Mouse (Mus musculus): ENCODE results near the gene Cpvl. TPM values are rescaled to one million over a fixed set of nuclear protein-coding genes. Genes with fewer than 3 reads are reported as not detected.

Gene Cpvl
- polyA plus RNA-seq, 1 experiment, result 0.19 TPM

GRCm38 (mm10) chr6:53939752-53940151 lies 38.7 kb downstream of the Cpvl start:
- no peaks in the 10 kb centered on the region for H3K27me3 ChIP-seq (replicated peaks; ENCODE audit: control insufficient read depth, insufficient read depth, low read length)
- H3K4me1 ChIP-seq (ENCODE audit: control insufficient read depth, insufficient read depth, low read length), result no peaks in the 10 kb centered on the region
- no peak for TF ChIP-seq CTCF (conservative IDR thresholded peaks at IDR 0.05; ENCODE audit: insufficient read depth, insufficient read length, low read depth, low read length)
- TF ChIP-seq POLR2A (IDR thresholded peaks at IDR 0.05; ENCODE audit: low read depth, low read length), result no peak
- WGBS, result 56% methylated on average over 8 of the region's 8 CpGs
- H3K27ac ChIP-seq (ENCODE audit: insufficient read depth, low read depth, low read length), result no peak overlapping the region
- no peaks in the 10 kb centered on the region for H3K36me3 ChIP-seq (ENCODE audit: control insufficient read depth, insufficient read depth, low read length)
- no peak for DNase-seq
- no peak overlapping the region for H3K4me3 ChIP-seq (ENCODE audit: insufficient read depth, low read depth, low read length)

GRCm38 (mm10) chr6:53938942-53939341 lies 39.5 kb downstream of the Cpvl start:
- TF ChIP-seq POLR2A (IDR thresholded peaks at IDR 0.05; ENCODE audit: low read depth, low read length) (no peak), CTCF (conservative IDR thresholded peaks at IDR 0.05; ENCODE audit: insufficient read depth, insufficient read length, low read depth, low read length) (no peak)
- Histone ChIP-seq H3K36me3 (ENCODE audit: control insufficient read depth, insufficient read depth, low read length) (no peaks in the 10 kb centered on the region), H3K4me3 (ENCODE audit: insufficient read depth, low read depth, low read length) (no peak overlapping the region), H3K27me3 (replicated peaks; ENCODE audit: control insufficient read depth, insufficient read depth, low read length) (no peaks in the 10 kb centered on the region), H3K4me1 (ENCODE audit: control insufficient read depth, insufficient read depth, low read length) (no peaks in the 10 kb centered on the region), H3K27ac (ENCODE audit: insufficient read depth, low read depth, low read length) (no peak overlapping the region)
- WGBS, result 79% methylated on average over 3 of the region's 3 CpGs
- no peak for DNase-seq

- Histone ChIP-seq H3K4me1 (ENCODE audit: control insufficient read depth, insufficient read depth, low read length) (no peaks in the 10 kb centered on the region), H3K27ac (ENCODE audit: insufficient read depth, low read depth, low read length) (no peak overlapping the region), H3K27me3 (replicated peaks; ENCODE audit: control insufficient read depth, insufficient read depth, low read length) (no peaks in the 10 kb centered on the region), H3K4me3 (ENCODE audit: insufficient read depth, low read depth, low read length) (no peak overlapping the region), H3K36me3 (ENCODE audit: control insufficient read depth, insufficient read depth, low read length) (no peaks in the 10 kb centered on the region)
- no peak for DNase-seq
- TF ChIP-seq POLR2A (IDR thresholded peaks at IDR 0.05; ENCODE audit: low read depth, low read length), result no peak
- no peak for TF ChIP-seq CTCF (conservative IDR thresholded peaks at IDR 0.05; ENCODE audit: insufficient read depth, insufficient read length, low read depth, low read length)
- WGBS, result 71% methylated on average over 15 of the region's 15 CpGs
Observed at GRCm38 (mm10) chr6:53937143-53938134, 41.0 kb downstream of the Cpvl start.

GRCm38 (mm10) chr6:53931605-53932004 lies 46.9 kb downstream of the Cpvl start:
- H3K4me1 ChIP-seq (ENCODE audit: control insufficient read depth, insufficient read depth, low read length), result no peaks in the 10 kb centered on the region
- H3K36me3 ChIP-seq (ENCODE audit: control insufficient read depth, insufficient read depth, low read length), result no peaks in the 10 kb centered on the region
- no peaks in the 10 kb centered on the region for H3K27me3 ChIP-seq (replicated peaks; ENCODE audit: control insufficient read depth, insufficient read depth, low read length)
- 59% methylated on average over 8 of the region's 8 CpGs for WGBS
- no peak for TF ChIP-seq CTCF (conservative IDR thresholded peaks at IDR 0.05; ENCODE audit: insufficient read depth, insufficient read length, low read depth, low read length)
- no peak for TF ChIP-seq POLR2A (IDR thresholded peaks at IDR 0.05; ENCODE audit: low read depth, low read length)
- H3K4me3 ChIP-seq (ENCODE audit: insufficient read depth, low read depth, low read length), result no peak overlapping the region
- no peak for DNase-seq
- H3K27ac ChIP-seq (ENCODE audit: insufficient read depth, low read depth, low read length), result no peak overlapping the region

GRCm38 (mm10) chr6:53929858-53930257 lies 48.6 kb downstream of the Cpvl start:
- Histone ChIP-seq H3K27ac (ENCODE audit: insufficient read depth, low read depth, low read length) (no peak overlapping the region), H3K36me3 (ENCODE audit: control insufficient read depth, insufficient read depth, low read length) (no peaks in the 10 kb centered on the region), H3K4me3 (ENCODE audit: insufficient read depth, low read depth, low read length) (no peak overlapping the region), H3K27me3 (replicated peaks; ENCODE audit: control insufficient read depth, insufficient read depth, low read length) (no peaks in the 10 kb centered on the region), H3K4me1 (ENCODE audit: control insufficient read depth, insufficient read depth, low read length) (no peaks in the 10 kb centered on the region)
- DNase-seq, result no peak
- 68% methylated on average over 4 of the region's 4 CpGs for WGBS
- TF ChIP-seq POLR2A (IDR thresholded peaks at IDR 0.05; ENCODE audit: low read depth, low read length), result no peak
- no peak; the same call in 1 of the 2 replicates for TF ChIP-seq CTCF (conservative IDR thresholded peaks at IDR 0.05; ENCODE audit: insufficient read depth, insufficient read length, low read depth, low read length)

- TF ChIP-seq POLR2A (IDR thresholded peaks at IDR 0.05; ENCODE audit: low read depth, low read length), result no peak
- no peak for TF ChIP-seq CTCF (conservative IDR thresholded peaks at IDR 0.05; ENCODE audit: insufficient read depth, insufficient read length, low read depth, low read length)
- Histone ChIP-seq H3K36me3 (ENCODE audit: control insufficient read depth, insufficient read depth, low read length) (no peaks in the 10 kb centered on the region), H3K4me3 (ENCODE audit: insufficient read depth, low read depth, low read length) (no peak overlapping the region), H3K27me3 (replicated peaks; ENCODE audit: control insufficient read depth, insufficient read depth, low read length) (no peaks in the 10 kb centered on the region), H3K4me1 (ENCODE audit: control insufficient read depth, insufficient read depth, low read length) (no peaks in the 10 kb centered on the region), H3K27ac (ENCODE audit: insufficient read depth, low read depth, low read length) (no peak overlapping the region)
- WGBS, result 92% methylated on average over 2 of the region's 2 CpGs
- no peak for DNase-seq
Observed at GRCm38 (mm10) chr6:53926197-53926596, 52.3 kb downstream of the Cpvl start.

- no peak for DNase-seq
- Histone ChIP-seq H3K4me3 (ENCODE audit: insufficient read depth, low read depth, low read length) (no peak overlapping the region), H3K27me3 (replicated peaks; ENCODE audit: control insufficient read depth, insufficient read depth, low read length) (no peaks in the 10 kb centered on the region), H3K36me3 (ENCODE audit: control insufficient read depth, insufficient read depth, low read length) (no peaks in the 10 kb centered on the region), H3K27ac (ENCODE audit: insufficient read depth, low read depth, low read length) (no peak overlapping the region), H3K4me1 (ENCODE audit: control insufficient read depth, insufficient read depth, low read length) (no peaks in the 10 kb centered on the region)
- WGBS, result 58% methylated on average over 8 of the region's 8 CpGs
- TF ChIP-seq POLR2A (IDR thresholded peaks at IDR 0.05; ENCODE audit: low read depth, low read length), result no peak
- no peak for TF ChIP-seq CTCF (conservative IDR thresholded peaks at IDR 0.05; ENCODE audit: insufficient read depth, insufficient read length, low read depth, low read length)
Observed at GRCm38 (mm10) chr6:53925192-53925591, 53.3 kb downstream of the Cpvl start.
